Mouse (Mus musculus) lung, postnatal 0 days (tissue): ENCODE data around the gene Scamp3.

Experiments
- CTCF ChIP-seq: IDR thresholded peaks from 2 replicates; pipeline ENCODE4 v1.5.1; 2016; ENCODE audit warnings: antibody characterized with exemption, mild to moderate bottlenecking
- EP300 ChIP-seq: IDR thresholded peaks from 2 replicates; pipeline ENCODE4 v1.6.1; 2016; ENCODE audit warnings: antibody characterized with exemption, mild to moderate bottlenecking, control low read depth

DNA sequence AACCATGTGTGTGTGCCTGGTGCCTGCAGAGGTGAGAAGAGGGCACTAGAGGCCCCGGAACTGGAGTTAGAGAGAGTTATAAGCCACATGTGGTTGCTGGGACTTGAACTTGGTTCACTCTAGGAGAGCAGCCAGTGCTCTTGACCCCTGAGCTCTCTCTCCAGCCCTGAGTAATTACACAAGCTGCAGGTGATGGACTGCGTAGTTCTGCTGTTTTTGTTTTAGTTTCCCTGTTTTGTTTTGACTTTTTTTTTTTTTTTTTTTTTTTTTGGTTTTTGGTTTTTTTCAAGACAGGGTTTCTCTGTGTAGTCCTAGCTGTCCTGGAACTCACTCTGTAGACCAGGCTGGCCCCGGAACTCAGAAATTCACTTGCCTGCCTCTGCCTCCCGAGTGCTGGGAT lies 15.5 kb upstream of the Scamp3 start:
- TF ChIP-seq CTCF (no peak), EP300 (no peak)
